Mouse (Mus musculus): ENCODE measurements around the gene Cpb2. TPM values are rescaled to one million over a fixed set of nuclear protein-coding genes. Genes with fewer than 3 reads are reported as not detected.
A peak's percentile ranks its signal among the peaks of the same experiment; 100 is the strongest.

Cpb2 gene
- polyA plus RNA-seq (2015; fragmentation: Nextera tagmentation; extraction: Ambion mirVana), result 18.4 and 19.4 TPM in 2 replicates

GRCm38 (mm10) chr14:75242087-75242486 lies at the start of gene Cpb2:
TSS of gene Cpb2 (plus strand) at chr14:75242287.
- Histone ChIP-seq H3K4me1 (no peaks in the 10 kb centered on the region), H3K36me3 (no peaks in the 10 kb centered on the region), H3K9me3 (replicated peaks) (no peaks in the 10 kb centered on the region), H3K4me3 (replicated peaks) (no peak within 1 kb of the TSS), H3K27me3 (no peaks in the 10 kb centered on the region), H3K9ac (no peak within 1 kb of the TSS), H3K27ac (peak within 1 kb of the TSS; percentile 43; the same call in 1 of the 2 replicates), H3K4me2 (0 out of 2 replicates have a peak within 1 kb of the TSS, but pooled peaks have one; percentile 18)
- no peak; the same call in 1 of the 2 replicates for ATAC-seq (replicated peaks; ENCODE audit: low FRiP score)
- 56% methylated on average over 5 of the region's 5 CpGs for WGBS

- whole genome bisulfite sequencing, result 63% methylated on average over 10 of the region's 10 CpGs
- Histone ChIP-seq H3K4me3 (replicated peaks) (no peak overlapping the region), H3K9ac (no peak overlapping the region), H3K4me1 (no peaks in the 10 kb centered on the region), H3K4me2 (no peak overlapping the region), H3K36me3 (no peaks in the 10 kb centered on the region), H3K9me3 (replicated peaks) (no peaks in the 10 kb centered on the region), H3K27ac (no peak overlapping the region), H3K27me3 (no peaks in the 10 kb centered on the region)
- ATAC-seq (replicated peaks; ENCODE audit: low FRiP score), result no peak
These were observed 49.7 kb upstream of the Cpb2 start for GRCm38 (mm10) chr14:75192427-75192826.

GRCm38 (mm10) chr14:75192858-75193257 lies 49.2 kb upstream of the Cpb2 start:
- no peak overlapping the region for H3K4me3 ChIP-seq (replicated peaks)
- no peak for ATAC-seq (replicated peaks; ENCODE audit: low FRiP score)
- H3K36me3 ChIP-seq, result no peaks in the 10 kb centered on the region
- H3K9me3 ChIP-seq (replicated peaks), result no peaks in the 10 kb centered on the region
- H3K4me2 ChIP-seq, result no peak overlapping the region
- whole genome bisulfite sequencing, result 64% methylated on average over 10 of the region's 10 CpGs
- no peaks in the 10 kb centered on the region for H3K27me3 ChIP-seq
- H3K9ac ChIP-seq, result no peak overlapping the region
- no peaks in the 10 kb centered on the region for H3K4me1 ChIP-seq
- H3K27ac ChIP-seq, result no peak overlapping the region

GRCm38 (mm10) chr14:75195530-75195929 lies 46.6 kb upstream of the Cpb2 start:
- H3K4me2 ChIP-seq, result no peak overlapping the region
- ATAC-seq (replicated peaks; ENCODE audit: low FRiP score), result no peak
- H3K36me3 ChIP-seq, result no peaks in the 10 kb centered on the region
- H3K9ac ChIP-seq, result no peak overlapping the region
- H3K9me3 ChIP-seq (replicated peaks), result no peaks in the 10 kb centered on the region
- H3K4me3 ChIP-seq (replicated peaks), result no peak overlapping the region
- H3K27ac ChIP-seq, result no peak overlapping the region
- no peaks in the 10 kb centered on the region for H3K27me3 ChIP-seq
- WGBS, result 90% methylated on average over 5 of the region's 5 CpGs
- H3K4me1 ChIP-seq, result no peaks in the 10 kb centered on the region

GRCm38 (mm10) chr14:75197027-75197426 lies 45.1 kb upstream of the Cpb2 start:
- H3K27ac ChIP-seq, result no peak overlapping the region
- H3K9ac ChIP-seq, result no peak overlapping the region
- H3K36me3 ChIP-seq, result no peaks in the 10 kb centered on the region
- H3K4me1 ChIP-seq, result no peaks in the 10 kb centered on the region
- H3K9me3 ChIP-seq (replicated peaks), result no peaks in the 10 kb centered on the region
- no peak for ATAC-seq (replicated peaks; ENCODE audit: low FRiP score)
- H3K4me3 ChIP-seq (replicated peaks), result no peak overlapping the region
- no peaks in the 10 kb centered on the region for H3K27me3 ChIP-seq
- no peak overlapping the region for H3K4me2 ChIP-seq
- 41% methylated on average over 5 of the region's 5 CpGs for WGBS

- Histone ChIP-seq H3K4me3 (replicated peaks) (no peak overlapping the region), H3K9me3 (replicated peaks) (no peaks in the 10 kb centered on the region), H3K27me3 (no peaks in the 10 kb centered on the region), H3K36me3 (no peaks in the 10 kb centered on the region), H3K27ac (no peak overlapping the region), H3K9ac (no peak overlapping the region), H3K4me1 (no peaks in the 10 kb centered on the region), H3K4me2 (no peak overlapping the region)
- 53% methylated on average over 7 of the region's 7 CpGs for WGBS
- no peak for ATAC-seq (replicated peaks; ENCODE audit: low FRiP score)
These were observed 44.4 kb upstream of the Cpb2 start for GRCm38 (mm10) chr14:75197660-75198059.

GRCm38 (mm10) chr14:75205363-75206051 lies 36.6 kb upstream of the Cpb2 start:
- no peak for ATAC-seq (replicated peaks; ENCODE audit: low FRiP score)
- no peak overlapping the region for H3K4me3 ChIP-seq (replicated peaks)

GRCm38 (mm10) chr14:75206307-75206706 lies 35.8 kb upstream of the Cpb2 start:
- Histone ChIP-seq H3K4me1 (no peaks in the 10 kb centered on the region), H3K4me2 (no peak overlapping the region), H3K27ac (no peak overlapping the region), H3K9ac (no peak overlapping the region), H3K27me3 (no peaks in the 10 kb centered on the region), H3K36me3 (no peaks in the 10 kb centered on the region), H3K4me3 (replicated peaks) (no peak overlapping the region), H3K9me3 (replicated peaks) (no peaks in the 10 kb centered on the region)
- no peak for ATAC-seq (replicated peaks; ENCODE audit: low FRiP score)
- WGBS, result 90% methylated on average over 4 of the region's 4 CpGs

More at GRCm38 (mm10) chr14:75205363-75206051, 36.6 kb upstream of the Cpb2 start:
- H3K27ac ChIP-seq, result no peak overlapping the region
- WGBS, result 60% methylated on average over 6 of the region's 6 CpGs
- H3K4me2 ChIP-seq, result no peak overlapping the region
- H3K4me1 ChIP-seq, result no peaks in the 10 kb centered on the region
- H3K9ac ChIP-seq, result no peak overlapping the region
- no peaks in the 10 kb centered on the region for H3K27me3 ChIP-seq
- H3K9me3 ChIP-seq (replicated peaks), result no peaks in the 10 kb centered on the region
- H3K36me3 ChIP-seq, result no peaks in the 10 kb centered on the region

GRCm38 (mm10) chr14:75208572-75209151 lies 33.4 kb upstream of the Cpb2 start:
- 70% methylated on average over 6 of the region's 6 CpGs for WGBS
- Histone ChIP-seq H3K4me3 (replicated peaks) (no peak overlapping the region), H3K9ac (no peak overlapping the region), H3K9me3 (replicated peaks) (no peaks in the 10 kb centered on the region), H3K27me3 (no peaks in the 10 kb centered on the region), H3K4me1 (no peaks in the 10 kb centered on the region), H3K4me2 (no peak overlapping the region), H3K27ac (no peak overlapping the region), H3K36me3 (no peaks in the 10 kb centered on the region)
- ATAC-seq (replicated peaks; ENCODE audit: low FRiP score), result no peak

GRCm38 (mm10) chr14:75213752-75214151 lies 28.3 kb upstream of the Cpb2 start:
- H3K9me3 ChIP-seq (replicated peaks), result no peaks in the 10 kb centered on the region
- H3K4me1 ChIP-seq, result no peaks in the 10 kb centered on the region
- H3K27ac ChIP-seq, result no peak overlapping the region
- ATAC-seq (replicated peaks; ENCODE audit: low FRiP score), result no peak
- 69% methylated on average over 11 of the region's 11 CpGs for WGBS
- H3K36me3 ChIP-seq, result no peaks in the 10 kb centered on the region
- H3K27me3 ChIP-seq, result no peaks in the 10 kb centered on the region
- H3K9ac ChIP-seq, result no peak overlapping the region
- no peak overlapping the region for H3K4me3 ChIP-seq (replicated peaks)
- H3K4me2 ChIP-seq, result no peak overlapping the region

GRCm38 (mm10) chr14:75218843-75219242 lies 23.2 kb upstream of the Cpb2 start:
- Histone ChIP-seq H3K9me3 (replicated peaks) (no peaks in the 10 kb centered on the region), H3K36me3 (no peaks in the 10 kb centered on the region), H3K4me3 (replicated peaks) (no peak overlapping the region), H3K27me3 (no peaks in the 10 kb centered on the region), H3K4me2 (no peak overlapping the region), H3K4me1 (no peaks in the 10 kb centered on the region), H3K27ac (no peak overlapping the region), H3K9ac (no peak overlapping the region)
- WGBS, result 93% methylated on average over 2 of the region's 2 CpGs
- ATAC-seq (replicated peaks; ENCODE audit: low FRiP score), result no peak

GRCm38 (mm10) chr14:75219250-75219913 lies 22.7 kb upstream of the Cpb2 start:
- 80% methylated on average over 5 of the region's 5 CpGs for WGBS
- H3K9me3 ChIP-seq (replicated peaks), result no peaks in the 10 kb centered on the region
- no peak for ATAC-seq (replicated peaks; ENCODE audit: low FRiP score)
- no peak overlapping the region for H3K27ac ChIP-seq
- no peaks in the 10 kb centered on the region for H3K27me3 ChIP-seq
- H3K9ac ChIP-seq, result no peak overlapping the region
- H3K4me1 ChIP-seq, result no peaks in the 10 kb centered on the region
- no peak overlapping the region for H3K4me3 ChIP-seq (replicated peaks)
- no peak overlapping the region for H3K4me2 ChIP-seq
- H3K36me3 ChIP-seq, result no peaks in the 10 kb centered on the region

Measured in kidney, embryonic 15.5 days (tissue).